Mouse (Mus musculus) cortical plate, adult 2 months (tissue): Measurements from ENCODE around the gene Mtfr1l.

Experiments
- CTCF ChIP-seq: fragments of 200-500 bp; IDR thresholded peaks from 2 replicates; pipeline ENCODE4 v1.5.1; 2011; ENCODE audit warnings: mild to moderate bottlenecking, control low read depth, low read length; ENCODE audit not compliant: insufficient read depth; ENCODE audit errors: extremely low read depth
- POLR2A ChIP-seq: fragments of 200-500 bp; IDR thresholded peaks from 2 replicates; pipeline ENCODE4 v1.6.1; 2011; ENCODE audit warnings: mild to moderate bottlenecking, low read length, control low read depth; ENCODE audit not compliant: insufficient read depth; ENCODE audit errors: extremely low read depth

GRCm38 (mm10) chr4:134512798-134513197 lies 22.4 kb downstream of the Mtfr1l start:
- peak; percentile 2; the same call in 1 of the 2 replicates for TF ChIP-seq CTCF
- no peak for TF ChIP-seq POLR2A
